Mouse (Mus musculus) cerebellum, adult 2 months (tissue): Measurements from ENCODE around the gene Nsrp1.

Experiments used
- CTCF ChIP-seq: fragments of 200-500 bp; IDR thresholded peaks from 2 replicates; pipeline ENCODE4 v1.5.1; 2011; ENCODE audit warnings: low read depth, mild to moderate bottlenecking, control low read depth, low read length, moderate library complexity, borderline replicate concordance; ENCODE audit not compliant: insufficient read depth
- POLR2A ChIP-seq: fragments of 200-500 bp; IDR thresholded peaks from 2 replicates; pipeline ENCODE4 v1.6.1; 2011; ENCODE audit warnings: low read length, control low read depth, borderline replicate concordance; ENCODE audit not compliant: insufficient read depth

DNA sequence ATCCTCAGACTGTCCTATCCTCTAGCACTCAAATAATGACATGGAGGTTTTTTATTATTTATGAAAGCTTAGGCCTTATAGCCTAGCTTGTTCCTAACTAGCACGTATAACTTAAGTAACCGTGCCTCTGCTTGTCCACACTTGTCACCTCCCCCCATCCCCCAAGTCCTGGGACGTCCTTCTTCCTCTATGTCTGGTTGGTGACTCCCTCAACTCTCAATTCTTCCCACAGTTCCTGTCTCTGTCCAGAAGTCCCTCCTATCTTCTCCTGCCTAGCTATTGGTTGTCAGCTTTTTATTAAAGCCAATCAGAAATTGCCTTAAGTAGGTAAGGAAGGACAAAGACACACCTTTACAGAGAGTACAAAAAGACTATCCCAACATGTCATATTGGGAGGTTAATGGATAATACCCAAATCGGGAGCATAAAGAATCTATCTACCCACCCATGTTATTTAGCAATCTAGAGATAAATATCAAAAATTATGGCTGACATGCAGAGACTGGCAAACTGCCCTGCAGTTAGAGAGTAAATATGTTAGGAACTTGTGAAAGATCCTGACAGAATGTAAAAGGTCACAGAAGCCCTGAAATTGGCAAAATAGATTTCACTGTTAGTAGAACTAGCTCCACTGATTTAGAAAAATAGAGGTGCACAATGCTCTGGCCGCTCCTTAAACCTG, 5.9 kb upstream of the Nsrp1 start:
- TF ChIP-seq CTCF, result no peak
- TF ChIP-seq POLR2A, result no peak
